Mouse (Mus musculus) forebrain, embryonic 10.5 days (tissue): ENCODE data around the gene Chst1. TPM values are rescaled to one million over a fixed set of nuclear protein-coding genes. Genes with fewer than 3 reads are reported as not detected.

Experiments
- DNase-seq: peaks from one replicate; pipeline ENCODE4 v3.0.0-alpha.2; 2017; ENCODE audit warnings: low spot score; ENCODE audit errors: extremely low spot score
- H3K27ac ChIP-seq: fragments of 300-500 bp; sonication (generic); 2 replicates; pipeline ENCODE4 v1.5.1; 2016; ENCODE audit warnings: mild to moderate bottlenecking
- H3K27me3 ChIP-seq: fragments of 300-500 bp; sonication (generic); 2 replicates; pipeline ENCODE4 v1.6.1; 2016; ENCODE audit warnings: mild to moderate bottlenecking; ENCODE audit not compliant: poor library complexity, severe bottlenecking
- H3K36me3 ChIP-seq: fragments of 300-500 bp; sonication (generic); replicated peaks from 2 replicates; pipeline ENCODE4 v1.6.1; 2016; ENCODE audit warnings: mild to moderate bottlenecking, moderate library complexity
- H3K4me1 ChIP-seq: fragments of 300-500 bp; sonication (generic); 2 replicates; pipeline ENCODE4 v1.6.1; 2016
- H3K4me3 ChIP-seq: fragments of 300-500 bp; sonication (generic); 2 replicates; pipeline ENCODE4 v1.5.1; 2016; ENCODE audit warnings: mild to moderate bottlenecking, moderate library complexity
- H3K9me3 ChIP-seq: fragments of 300-500 bp; sonication (generic); 2 replicates; pipeline ENCODE4 v1.6.1; 2016; ENCODE audit warnings: mild to moderate bottlenecking, moderate library complexity
- WGBS: fragments of 180-500 bp; shearing (Covaris S2); methylation state at CpG from one replicate; pipeline ENCODE4 v1.1.7; 2016; 5-methylcytosine and 5-hydroxymethylcytosine counted together
- microRNA-seq: library from miRNA; unstranded; fragments of <30 nt; microRNA quantifications from one replicate; pipeline ENCODE4, GENCODE M21; 2017
- polyA plus RNA-seq: library from polyadenylated mRNA; unstranded; fragments of >200 nt; fragmentation: Nextera tagmentation; extraction: Ambion mirVana; gene quantifications from 2 replicates; pipeline ENCODE4 v1.2.1, GENCODE M21; 2016

Chst1 gene
- polyA plus RNA-seq, 1 experiment from 2014 or later = 5.7 TPM

GRCm38 (mm10) chr2:92659491-92660035 lies 60.1 kb downstream of the Chst1 start:
- Histone ChIP-seq H3K4me1 (peaks cover 44% of the 10 kb centered on the region), H3K27me3 (no peaks in the 10 kb centered on the region), H3K4me3 (no peak overlapping the region), H3K9me3 (peaks cover 5% of the 10 kb centered on the region; the same call in 1 of the 2 replicates), H3K27ac (peak overlapping the region; percentile 58), H3K36me3 (no peaks in the 10 kb centered on the region)
- 83% methylated on average over 7 of the region's 7 CpGs for WGBS
- DNase-seq = no peak

GRCm38 (mm10) chr2:92662534-92663068 lies 63.1 kb downstream of the Chst1 start:
- Histone ChIP-seq H3K4me3 (no peak overlapping the region), H3K9me3 (peaks cover 5% of the 10 kb centered on the region; the same call in 1 of the 2 replicates), H3K27me3 (peaks cover 10% of the 10 kb centered on the region; the same call in 1 of the 2 replicates), H3K27ac (0 out of 2 replicates have a peak overlapping the region, but pooled peaks have one; percentile 74), H3K4me1 (peaks cover 54% of the 10 kb centered on the region), H3K36me3 (no peaks in the 10 kb centered on the region)
- 92% methylated on average over 6 of the region's 6 CpGs for WGBS
- no peak for DNase-seq

Small RNA genes lying within 50 kb of the gene (microRNA-seq; reads per million reads assigned to microRNA genes)
- gene Mir7221 (not detected), gene Mir7222 (not detected)

Other genes with a start within 250 kb of the Chst1 start
- 23.8 and 24.6 TPM in 2 replicates for gene Pex16, start 225.0 kb upstream of the Chst1 start, polyA plus RNA-seq
- gene Large2, start 224.8 kb upstream of the Chst1 start, polyA plus RNA-seq = 31.9 and 33.5 TPM in 2 replicates
- 3.9 and 4.4 TPM in 2 replicates for gene 1700029I15Rik, start 217.2 kb upstream of the Chst1 start, polyA plus RNA-seq
- 47.0 and 48.1 TPM in 2 replicates for gene Mapk8ip1, start 198.4 kb upstream of the Chst1 start, polyA plus RNA-seq
- gene Cry2, start 165.7 kb upstream of the Chst1 start, polyA plus RNA-seq = 25.5 and 27.3 TPM in 2 replicates
- gene Slc35c1, start 139.2 kb upstream of the Chst1 start, polyA plus RNA-seq = 14.2 and 14.4 TPM in 2 replicates